Mouse (Mus musculus) midbrain, postnatal 0 days (tissue): ENCODE data around the gene Zbtb5. TPM values are rescaled to one million over a fixed set of nuclear protein-coding genes. Genes with fewer than 3 reads are reported as not detected.

ENCODE experiments used
- ATAC-seq: fragments of 200-750 bp; cut with Nextera tagmentation; 2 replicates; pipeline ENCODE4 v1.8.0; 2017; ENCODE audit warnings: moderate number of reproducible peaks, mild to moderate bottlenecking, moderate TSS enrichment, moderate library complexity; ENCODE audit not compliant: low FRiP score
- DNase-seq: peaks from one replicate; pipeline ENCODE4 v3.0.0-alpha.2; 2015; ENCODE audit warnings: low spot score
- H3K27ac ChIP-seq: fragments of 300-500 bp; sonication (generic); 2 replicates; pipeline ENCODE4 v1.5.1; 2014; ENCODE audit warnings: low read depth, mild to moderate bottlenecking, low read length, mixed read lengths
- H3K27me3 ChIP-seq: fragments of 300-500 bp; sonication (generic); 2 replicates; pipeline ENCODE4 v1.6.1; 2014; ENCODE audit warnings: low read length, control low read depth, mixed read lengths; ENCODE audit not compliant: insufficient read depth
- H3K36me3 ChIP-seq: fragments of 300-500 bp; sonication (generic); 2 replicates; pipeline ENCODE4 v1.6.1; 2014; ENCODE audit warnings: low read length, control low read depth, mixed read lengths; ENCODE audit not compliant: insufficient read depth
- H3K4me1 ChIP-seq: fragments of 300-500 bp; sonication (generic); 2 replicates; pipeline ENCODE4 v1.6.1; 2014; ENCODE audit warnings: mild to moderate bottlenecking, control low read depth, antibody characterized with exemption, low read length, mixed read lengths; ENCODE audit not compliant: insufficient read depth
- H3K4me2 ChIP-seq: fragments of 300-500 bp; sonication (generic); 2 replicates; pipeline ENCODE4 v1.6.1; 2014; ENCODE audit warnings: low read depth, mild to moderate bottlenecking, low read length, mixed read lengths; ENCODE audit not compliant: poor library complexity, severe bottlenecking
- H3K4me3 ChIP-seq: fragments of 300-500 bp; sonication (generic); 2 replicates; pipeline ENCODE4 v1.5.1; 2014; ENCODE audit warnings: low read depth, mild to moderate bottlenecking, low read length, moderate library complexity
- H3K9ac ChIP-seq: fragments of 300-500 bp; sonication (generic); replicated peaks from 2 replicates; pipeline ENCODE4 v1.6.1; 2014; ENCODE audit warnings: mild to moderate bottlenecking, low read length, moderate library complexity, mixed read lengths; ENCODE audit not compliant: poor library complexity, severe bottlenecking
- H3K9me3 ChIP-seq: fragments of 300-500 bp; sonication (generic); 2 replicates; pipeline ENCODE4 v1.6.1; 2016; ENCODE audit warnings: low read length, control low read depth
- CTCF ChIP-seq: IDR thresholded peaks from 2 replicates; pipeline ENCODE4 v1.5.1; 2016; ENCODE audit warnings: antibody characterized with exemption, mild to moderate bottlenecking
- WGBS: fragments of 180-500 bp; shearing (Covaris S2); extraction: QIAGEN DNeasy Blood & Tissue Kit; methylation state at CpG from one replicate; pipeline ENCODE4 v1.1.7; 2014; 5-methylcytosine and 5-hydroxymethylcytosine counted together
- polyA plus RNA-seq: library from polyadenylated mRNA; unstranded; fragments of >200 nt; fragmentation: Nextera tagmentation; extraction: Ambion mirVana; gene quantifications from 2 replicates; pipeline ENCODE4 v1.2.1, GENCODE M21; 2015
- total RNA-seq: library from RNA; depleted of rRNA; stranded (reverse); fragments of >200 nt; gene quantifications from 2 replicates; pipeline ENCODE4 v1.2.3, GENCODE M21; 2014

The Zbtb5 gene
- total and polyA plus RNA-seq, 2 experiments from 2014 or later: 35.9 to 57.3 TPM

- WGBS: 86% methylated on average over 5 of the region's 5 CpGs
- ATAC-seq: no peak
- Histone ChIP-seq H3K9ac (no peak overlapping the region), H3K9me3 (no peaks in the 10 kb centered on the region), H3K27me3 (no peaks in the 10 kb centered on the region), H3K27ac (no peak overlapping the region), H3K4me2 (no peak overlapping the region), H3K4me3 (no peak overlapping the region), H3K36me3 (no peaks in the 10 kb centered on the region), H3K4me1 (no peaks in the 10 kb centered on the region)
- no peak for TF ChIP-seq CTCF
- no peak for DNase-seq
Measured at GRCm38 (mm10) chr4:44978175-44978574, 34.0 kb downstream of the Zbtb5 start.

GRCm38 (mm10) chr4:44976921-44977710 is 35.1 kb downstream of the Zbtb5 start:
- no peak for ATAC-seq
- Histone ChIP-seq H3K36me3 (no peaks in the 10 kb centered on the region), H3K9me3 (no peaks in the 10 kb centered on the region), H3K4me3 (no peak overlapping the region), H3K27me3 (no peaks in the 10 kb centered on the region), H3K4me2 (no peak overlapping the region), H3K4me1 (no peaks in the 10 kb centered on the region), H3K9ac (no peak overlapping the region), H3K27ac (no peak overlapping the region)
- DNase-seq: no peak
- TF ChIP-seq CTCF: no peak
- 86% methylated on average over 10 of the region's 10 CpGs for WGBS

- ATAC-seq (no peak), DNase-seq (no peak)
- no peaks in the 10 kb centered on the region for H3K36me3 ChIP-seq
- no peaks in the 10 kb centered on the region for H3K27me3 ChIP-seq
- H3K9me3 ChIP-seq: no peaks in the 10 kb centered on the region
- no peak for TF ChIP-seq CTCF
- H3K4me3 ChIP-seq: no peak overlapping the region
- 77% methylated on average over 6 of the region's 6 CpGs for WGBS
- no peaks in the 10 kb centered on the region for H3K4me1 ChIP-seq
- no peak overlapping the region for H3K9ac ChIP-seq
- no peak overlapping the region for H3K4me2 ChIP-seq
- H3K27ac ChIP-seq: no peak overlapping the region
Measured at GRCm38 (mm10) chr4:44976026-44976615, 36.1 kb downstream of the Zbtb5 start.

GRCm38 (mm10) chr4:44974331-44974730 is 37.9 kb downstream of the Zbtb5 start:
- Histone ChIP-seq H3K36me3 (no peaks in the 10 kb centered on the region), H3K4me2 (no peak overlapping the region), H3K9ac (no peak overlapping the region), H3K4me3 (no peak overlapping the region), H3K9me3 (no peaks in the 10 kb centered on the region), H3K4me1 (no peaks in the 10 kb centered on the region), H3K27me3 (no peaks in the 10 kb centered on the region), H3K27ac (no peak overlapping the region)
- DNase-seq (no peak), ATAC-seq (no peak)
- 73% methylated on average over 8 of the region's 8 CpGs for WGBS
- TF ChIP-seq CTCF: no peak

- H3K4me3 ChIP-seq: no peak overlapping the region
- WGBS: 60% methylated on average over 14 of the region's 14 CpGs
- no peak for DNase-seq
- H3K9ac ChIP-seq: no peak overlapping the region
- H3K9me3 ChIP-seq: no peaks in the 10 kb centered on the region
- 0 out of 2 replicates have a peak, but pooled peaks have one; percentile 7 for ATAC-seq
- H3K4me1 ChIP-seq: no peaks in the 10 kb centered on the region
- H3K27me3 ChIP-seq: no peaks in the 10 kb centered on the region
- H3K4me2 ChIP-seq: 0 out of 2 replicates have a peak overlapping the region, but pooled peaks have one; percentile 9
- no peak overlapping the region for H3K27ac ChIP-seq
- TF ChIP-seq CTCF: no peak
- no peaks in the 10 kb centered on the region for H3K36me3 ChIP-seq
Measured at GRCm38 (mm10) chr4:44973871-44974270, 38.3 kb downstream of the Zbtb5 start.

GRCm38 (mm10) chr4:44973450-44973849 is 38.8 kb downstream of the Zbtb5 start:
- ATAC-seq (peak; percentile 58; the same call in 1 of the 2 replicates), DNase-seq (peak; percentile 89)
- Histone ChIP-seq H3K27ac (no peak overlapping the region), H3K4me1 (no peaks in the 10 kb centered on the region), H3K9ac (no peak overlapping the region), H3K9me3 (no peaks in the 10 kb centered on the region), H3K27me3 (no peaks in the 10 kb centered on the region), H3K36me3 (no peaks in the 10 kb centered on the region), H3K4me3 (no peak overlapping the region), H3K4me2 (peak overlapping the region; percentile 9; the same call in 1 of the 2 replicates)
- TF ChIP-seq CTCF: peak; percentile 85
- WGBS: 13% methylated on average over 9 of the region's 9 CpGs
